Mouse (Mus musculus): ENCODE data around the gene Josd2. TPM values are rescaled to one million over a fixed set of nuclear protein-coding genes. Genes with fewer than 3 reads are reported as not detected.

Josd2 gene
- total RNA-seq, 1 experiment from 2014 or later, result 12.9 TPM

DNA sequence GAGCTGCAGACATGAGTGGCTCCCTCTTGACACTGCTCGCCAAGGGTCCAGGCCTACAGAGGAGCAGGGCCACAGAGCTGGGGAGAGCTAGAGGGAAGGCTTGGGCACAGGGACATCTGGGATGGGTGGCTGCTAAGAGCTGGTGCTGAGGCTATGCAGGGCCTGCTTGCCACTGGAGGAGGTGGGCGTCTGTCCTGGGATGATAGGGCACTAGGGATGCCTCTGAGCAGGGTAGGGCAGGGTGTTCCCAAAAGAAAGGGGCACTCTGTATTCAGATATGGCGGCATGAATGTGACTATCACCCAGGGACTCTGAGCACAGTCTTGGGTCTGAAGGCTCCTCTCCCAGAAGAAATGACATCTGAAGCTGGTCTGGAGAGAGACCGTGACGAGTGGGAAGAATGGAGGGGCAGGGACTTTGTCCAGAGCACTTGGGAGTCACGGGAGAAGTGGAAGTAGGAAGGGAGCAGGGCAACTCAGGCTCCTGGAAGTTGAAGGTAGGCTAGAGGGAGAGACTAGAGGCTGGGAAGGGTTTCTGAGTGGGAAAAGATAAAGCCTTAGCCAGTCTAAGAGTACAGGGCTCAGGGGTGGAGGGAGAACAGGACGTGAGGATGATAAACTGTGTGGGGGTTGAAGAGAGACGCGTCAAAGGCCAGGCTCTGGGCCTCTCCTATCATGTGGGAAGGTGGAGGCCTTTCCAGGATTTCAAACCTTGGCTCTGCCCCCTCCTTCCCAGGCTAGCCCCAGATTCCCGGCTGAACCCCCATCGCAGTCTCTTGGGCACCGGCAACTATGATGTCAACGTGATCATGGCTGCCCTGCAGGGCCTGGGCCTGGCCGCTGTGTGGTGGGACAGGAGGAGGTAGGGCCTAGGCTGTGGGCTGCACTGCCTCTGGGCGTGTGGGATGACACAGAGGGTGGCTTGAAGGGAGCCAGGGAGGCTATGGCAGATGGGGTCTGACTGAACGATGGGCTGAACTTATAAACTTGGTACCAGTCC lies 2.2 kb downstream of the Josd2 start:
- ATAC-seq (replicated peaks; ENCODE audit: insufficient number of reproducible peaks, low FRiP score, low TSS enrichment, poor library complexity, severe bottlenecking), result no peak

DNA sequence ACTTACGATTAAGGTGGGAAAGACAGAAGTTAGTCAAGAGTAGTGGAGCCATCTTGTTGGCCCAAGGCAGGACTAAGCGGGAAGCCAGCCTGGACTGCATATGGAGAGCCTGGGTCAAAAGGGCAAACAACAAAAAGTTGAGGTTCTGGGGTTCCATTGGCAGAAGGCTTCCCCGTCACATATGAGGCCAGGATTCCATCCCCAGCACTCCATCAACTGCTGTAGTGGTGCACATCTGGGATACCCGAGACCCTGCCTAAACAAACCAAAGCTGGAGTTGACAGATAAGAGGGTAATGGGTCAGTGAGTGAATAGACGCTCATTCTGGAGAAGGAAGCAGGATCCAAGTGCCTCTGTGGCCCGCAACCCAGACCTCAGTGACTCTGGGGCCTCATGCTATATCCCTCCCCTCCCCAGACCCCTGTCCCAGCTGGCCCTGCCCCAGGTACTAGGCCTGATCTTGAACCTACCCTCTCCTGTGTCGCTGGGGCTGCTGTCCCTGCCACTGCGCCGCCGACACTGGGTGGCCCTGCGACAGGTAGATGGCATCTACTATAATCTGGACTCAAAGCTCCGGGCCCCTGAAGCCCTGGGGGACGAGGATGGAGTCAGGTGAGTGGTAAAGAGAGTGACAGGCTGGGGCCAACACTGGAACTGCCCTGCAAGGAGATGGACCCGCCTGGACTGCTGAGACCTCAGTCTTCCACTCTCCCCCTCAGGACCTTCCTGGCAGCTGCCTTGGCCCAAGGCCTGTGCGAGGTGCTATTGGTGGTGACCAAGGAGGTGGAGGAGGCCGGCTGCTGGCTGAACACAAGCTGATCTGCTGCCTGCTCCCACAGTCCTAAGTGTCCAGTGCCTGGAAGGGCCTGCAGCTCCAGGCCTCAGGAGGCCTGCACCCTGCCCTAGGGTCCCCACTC lies 3.2 kb downstream of the Josd2 start:
- no peak for ATAC-seq (replicated peaks; ENCODE audit: insufficient number of reproducible peaks, low FRiP score, low TSS enrichment, poor library complexity, severe bottlenecking)

DNA sequence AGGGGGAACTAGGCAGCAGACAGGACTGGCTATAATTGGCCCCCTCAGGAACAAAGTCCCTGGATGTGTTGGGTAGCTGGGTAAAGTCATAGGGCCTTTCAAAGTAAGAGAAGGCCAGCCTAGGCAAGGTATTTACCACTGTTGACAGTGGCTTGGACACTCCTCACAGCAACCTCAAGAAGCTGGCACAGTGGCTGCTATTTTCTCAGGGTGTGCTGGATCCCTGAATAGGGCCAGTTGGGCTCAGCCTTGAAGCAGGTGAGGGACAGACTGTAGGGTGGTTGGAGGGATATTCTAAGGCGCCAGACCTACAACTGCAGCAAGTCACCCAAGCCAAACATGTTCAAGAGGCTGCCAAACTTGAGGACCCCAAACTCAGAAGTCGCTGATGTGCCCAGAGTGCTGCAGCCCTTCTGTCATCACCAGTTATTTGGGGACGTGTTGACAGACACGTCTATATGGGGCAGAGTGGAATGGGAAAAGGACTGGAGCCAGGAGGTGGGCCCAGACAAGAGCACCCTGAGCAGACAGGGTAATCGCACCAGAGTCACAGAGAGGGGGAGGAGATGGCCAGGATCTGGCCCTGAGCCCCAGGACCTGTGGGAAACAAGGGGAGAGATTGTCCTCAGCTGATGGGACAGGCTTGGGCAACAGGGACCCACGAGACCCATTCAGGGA lies 4.2 kb downstream of the Josd2 start:
- ATAC-seq (replicated peaks; ENCODE audit: insufficient number of reproducible peaks, low FRiP score, low TSS enrichment, poor library complexity, severe bottlenecking), result no peak

DNA sequence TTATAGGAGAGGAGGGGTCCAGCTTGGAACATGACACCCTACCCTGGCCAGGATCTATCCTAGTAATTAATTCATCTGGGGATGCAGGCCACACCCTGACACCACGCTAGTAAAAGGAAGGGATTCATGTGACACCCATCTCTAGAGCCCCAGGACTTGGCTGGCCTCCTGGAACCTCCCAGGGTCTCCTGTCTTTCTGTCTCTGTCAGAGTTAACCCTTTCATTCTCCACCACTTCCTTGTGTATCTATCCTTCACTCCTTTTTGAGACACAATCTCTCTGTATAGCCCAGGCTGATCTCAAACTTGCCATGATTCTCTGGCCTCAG lies 4.7 kb downstream of the Josd2 start:
- ATAC-seq (replicated peaks; ENCODE audit: insufficient number of reproducible peaks, low FRiP score, low TSS enrichment, poor library complexity, severe bottlenecking), result no peak

DNA sequence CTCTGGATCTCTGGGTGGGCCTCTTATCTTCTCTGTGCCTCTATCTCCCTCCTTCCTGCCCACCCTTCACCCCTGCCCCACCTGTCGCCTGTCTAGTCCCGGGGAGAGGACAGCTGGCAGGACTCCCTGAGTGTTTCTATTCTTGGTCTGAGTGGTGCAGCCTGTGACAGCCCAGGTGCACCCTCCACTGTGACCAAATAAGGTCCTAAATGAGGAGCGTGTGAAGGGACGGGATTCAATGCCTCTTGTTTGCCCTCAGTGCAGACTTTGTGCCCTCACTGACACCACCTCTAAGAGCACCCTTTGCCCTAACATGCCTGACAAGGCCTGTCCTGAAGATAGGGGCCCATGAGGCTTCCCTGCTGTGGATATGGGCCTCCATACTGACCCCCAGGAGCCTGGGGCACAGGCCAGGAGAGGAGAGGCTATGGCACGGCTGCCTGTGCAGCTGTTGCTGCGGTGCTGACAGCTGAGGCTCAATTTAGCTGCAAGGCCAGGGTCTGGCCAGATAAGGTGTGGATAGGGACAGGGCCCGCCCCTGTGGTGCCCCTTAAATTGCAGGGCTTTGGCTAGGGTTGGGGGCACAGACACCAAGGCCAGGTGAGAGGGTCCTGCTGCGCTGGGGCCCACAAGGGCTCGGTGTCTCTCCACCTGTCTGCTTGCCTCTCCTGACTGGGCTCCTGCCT lies 5.3 kb downstream of the Josd2 start:
- no peak for ATAC-seq (replicated peaks; ENCODE audit: insufficient number of reproducible peaks, low FRiP score, low TSS enrichment, poor library complexity, severe bottlenecking)

DNA sequence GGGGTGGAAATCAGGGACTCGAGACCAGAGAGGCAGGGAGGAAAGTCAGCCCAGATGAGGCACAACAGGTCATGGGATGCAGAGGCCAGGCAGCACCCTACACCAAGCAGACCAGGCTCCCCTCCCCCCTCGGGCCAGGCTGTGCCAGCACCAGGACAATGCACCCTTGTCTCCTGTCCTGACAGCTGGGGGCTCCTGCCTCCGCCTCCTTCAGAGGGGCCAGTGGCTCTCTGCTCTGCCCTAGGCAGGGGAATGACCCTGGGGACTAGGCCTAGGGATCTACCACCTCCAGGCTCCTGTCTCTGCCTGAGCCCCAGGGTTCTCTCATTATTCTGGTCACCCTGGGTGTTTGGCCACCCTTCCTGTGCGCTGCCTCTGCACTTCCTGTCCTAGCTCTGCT lies 6.6 kb downstream of the Josd2 start:
- ATAC-seq (replicated peaks; ENCODE audit: insufficient number of reproducible peaks, low FRiP score, low TSS enrichment, poor library complexity, severe bottlenecking), result no peak

DNA sequence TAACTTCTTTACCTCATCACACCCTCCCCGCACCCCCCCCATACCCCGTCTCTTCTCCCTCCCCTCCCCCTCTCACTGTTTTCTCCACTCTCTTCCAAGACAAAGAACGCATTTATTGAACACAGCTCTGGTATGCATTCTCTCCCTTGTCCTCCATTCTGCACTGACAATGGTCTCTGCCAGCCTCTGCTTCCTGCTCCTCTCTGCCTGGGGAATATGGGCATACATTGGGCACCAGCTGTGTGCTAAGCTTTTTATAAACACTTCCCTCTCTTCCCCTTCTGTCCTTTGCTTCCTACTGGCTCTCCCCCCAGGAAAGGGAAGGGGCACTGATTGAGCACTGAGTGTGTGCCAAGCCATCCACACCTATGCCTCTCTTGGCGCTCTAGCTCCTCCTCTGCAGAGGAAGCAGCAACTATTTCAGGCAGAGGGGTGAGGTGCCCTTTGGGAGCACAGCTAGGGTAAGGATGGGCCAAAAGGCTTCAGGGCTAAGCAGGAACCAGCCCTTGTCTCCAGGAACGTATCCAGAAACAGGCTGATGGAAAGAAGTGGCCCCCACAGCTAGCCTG lies 7.3 kb downstream of the Josd2 start:
- ATAC-seq (replicated peaks; ENCODE audit: insufficient number of reproducible peaks, low FRiP score, low TSS enrichment, poor library complexity, severe bottlenecking), result no peak

DNA sequence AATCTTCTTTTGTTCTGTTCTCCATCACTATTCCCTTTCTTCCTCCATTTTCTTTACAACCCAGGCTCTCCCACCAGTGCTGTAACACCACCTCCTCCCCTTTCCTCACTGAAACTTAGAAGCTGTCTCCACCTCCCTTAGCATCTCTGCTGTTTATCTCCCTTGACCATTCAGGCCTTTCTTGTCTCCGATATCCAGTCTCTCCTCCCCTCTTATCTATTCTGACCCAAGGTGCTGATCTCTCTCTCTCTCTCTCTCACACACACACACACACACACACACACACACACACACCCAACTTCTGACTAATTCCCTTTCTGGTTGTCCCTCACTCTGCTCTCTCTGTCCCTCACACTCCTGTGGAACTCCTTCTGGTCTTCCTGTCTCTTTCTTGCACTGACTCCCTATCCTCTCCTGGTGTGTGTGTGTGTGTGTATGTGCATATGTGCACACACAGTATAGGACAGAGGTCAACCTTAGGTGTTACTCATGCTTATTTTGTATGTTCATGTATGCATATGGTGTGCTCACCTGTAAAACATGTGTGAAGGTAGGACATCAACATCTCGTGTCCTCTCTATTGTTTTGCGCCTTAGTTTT lies 15.2 kb downstream of the Josd2 start:
- no peak for ATAC-seq (replicated peaks; ENCODE audit: insufficient number of reproducible peaks, low FRiP score, low TSS enrichment, poor library complexity, severe bottlenecking)

DNA sequence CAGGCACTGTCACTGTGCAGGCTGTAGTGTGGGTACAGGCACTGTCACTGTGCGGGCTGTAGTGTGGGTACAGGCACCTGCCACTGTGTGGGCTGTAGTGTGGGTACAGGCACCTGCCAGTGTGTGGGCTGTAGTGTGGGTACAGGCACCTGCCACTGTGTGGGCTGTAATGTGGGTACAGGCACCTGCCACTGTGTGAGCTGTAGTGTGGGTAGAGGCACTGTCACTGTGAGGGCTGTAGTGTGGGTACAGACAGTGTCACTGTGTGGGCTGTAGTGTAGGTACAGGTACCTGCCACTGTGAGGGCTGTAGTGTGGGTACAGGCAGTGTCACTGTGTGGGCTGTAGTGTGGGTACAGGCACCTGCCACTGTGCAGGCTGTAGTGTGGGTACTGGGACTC lies 16.3 kb downstream of the Josd2 start:
- ATAC-seq (replicated peaks; ENCODE audit: insufficient number of reproducible peaks, low FRiP score, low TSS enrichment, poor library complexity, severe bottlenecking), result no peak

DNA sequence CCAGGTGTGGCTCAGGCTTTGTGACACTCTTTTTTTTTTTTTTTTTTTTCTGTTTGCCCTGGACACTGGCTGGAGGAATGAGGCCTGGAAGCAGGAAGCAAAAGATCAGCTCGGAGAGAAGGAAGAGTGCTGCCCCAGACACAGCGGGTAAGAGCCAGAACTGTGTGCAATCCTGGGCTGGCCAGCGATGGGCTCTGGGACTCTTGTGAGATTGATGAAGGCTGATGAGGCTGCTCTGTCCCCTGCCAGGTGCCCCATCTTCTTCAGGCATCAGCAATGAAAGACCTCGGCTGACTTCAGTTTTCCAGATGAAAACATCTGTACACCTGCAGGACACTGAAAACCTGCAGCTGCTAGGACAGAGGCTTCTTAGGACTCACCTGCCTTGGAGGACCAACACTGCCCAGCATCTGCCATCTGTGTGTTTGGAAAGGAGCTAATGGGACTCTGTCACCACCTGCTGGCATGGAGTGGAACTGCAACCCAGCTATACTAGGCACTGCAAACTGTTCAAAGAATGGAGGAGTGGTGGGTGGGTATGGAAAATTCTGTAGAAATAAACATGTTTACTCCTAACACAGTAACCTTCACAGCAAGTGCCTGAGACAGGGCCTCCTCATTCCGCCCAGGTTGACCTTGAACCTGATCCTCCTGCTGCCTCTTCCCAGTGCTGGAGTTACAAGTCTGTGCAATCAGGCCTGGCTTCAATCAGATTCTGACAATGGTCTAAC lies 17.2 kb downstream of the Josd2 start:
- peak; percentile 83 for ATAC-seq (replicated peaks; ENCODE audit: insufficient number of reproducible peaks, low FRiP score, low TSS enrichment, poor library complexity, severe bottlenecking)

DNA sequence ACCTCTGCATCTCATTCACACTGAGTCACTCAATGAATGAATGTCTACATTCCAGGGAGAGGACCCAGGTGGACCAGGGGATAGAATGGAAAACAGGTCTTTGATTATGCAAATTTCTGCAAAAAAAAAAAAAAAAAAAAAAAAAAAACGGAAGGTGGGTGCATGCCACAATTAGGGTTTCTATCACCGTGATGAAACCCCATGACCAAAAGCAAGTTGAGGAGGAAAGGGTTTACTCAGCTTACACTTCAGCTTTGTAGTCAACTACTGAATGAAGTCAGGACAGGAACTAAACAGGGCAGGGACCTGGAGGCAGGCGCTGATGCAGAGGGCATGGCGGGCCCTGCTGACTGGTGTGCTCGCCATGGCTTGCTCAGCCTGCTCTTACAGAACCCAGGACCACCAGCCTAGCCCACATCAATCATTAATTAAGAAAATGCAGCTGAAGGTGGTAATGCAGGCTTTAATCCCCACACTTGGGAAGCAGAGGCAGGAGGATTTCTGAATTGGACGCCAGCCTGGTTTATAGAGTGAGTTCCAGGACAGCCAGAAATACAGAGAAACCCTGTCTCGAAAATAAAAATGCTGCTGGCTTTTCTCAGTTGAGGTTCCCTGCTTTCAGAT lies 17.9 kb downstream of the Josd2 start:
- no peak for ATAC-seq (replicated peaks; ENCODE audit: insufficient number of reproducible peaks, low FRiP score, low TSS enrichment, poor library complexity, severe bottlenecking)

DNA sequence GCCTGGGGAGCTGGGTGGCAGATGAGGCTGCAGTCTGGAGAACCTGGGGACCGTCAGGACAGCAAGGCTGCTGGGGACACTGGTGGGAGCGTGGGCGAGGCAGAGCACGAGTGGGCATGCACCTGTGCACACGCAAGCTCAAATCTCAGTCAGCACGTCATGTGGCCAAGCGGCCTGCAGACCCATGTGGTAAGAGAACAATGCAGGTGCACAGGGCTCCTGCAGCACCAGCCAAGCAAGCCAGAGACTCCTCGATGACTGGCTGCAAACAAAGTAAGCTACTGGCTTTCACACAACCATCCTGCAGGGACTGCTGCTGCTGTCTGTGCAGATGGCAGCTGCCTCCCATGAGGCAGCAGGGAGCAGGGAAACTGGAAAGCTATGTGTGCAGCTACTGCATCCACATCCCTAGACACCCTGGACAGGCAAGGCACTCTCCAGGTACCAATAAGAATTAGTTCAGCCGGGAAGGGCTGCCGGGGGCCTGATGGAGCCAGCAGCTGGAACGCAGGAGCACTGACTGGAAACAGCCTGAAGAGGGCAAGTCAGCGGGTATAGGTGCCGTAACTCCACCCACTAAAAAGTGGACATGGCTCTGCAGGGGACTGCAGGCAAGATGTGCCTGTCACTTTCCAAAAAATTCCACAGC lies 19.3 kb downstream of the Josd2 start:
- ATAC-seq (replicated peaks; ENCODE audit: insufficient number of reproducible peaks, low FRiP score, low TSS enrichment, poor library complexity, severe bottlenecking), result no peak

DNA sequence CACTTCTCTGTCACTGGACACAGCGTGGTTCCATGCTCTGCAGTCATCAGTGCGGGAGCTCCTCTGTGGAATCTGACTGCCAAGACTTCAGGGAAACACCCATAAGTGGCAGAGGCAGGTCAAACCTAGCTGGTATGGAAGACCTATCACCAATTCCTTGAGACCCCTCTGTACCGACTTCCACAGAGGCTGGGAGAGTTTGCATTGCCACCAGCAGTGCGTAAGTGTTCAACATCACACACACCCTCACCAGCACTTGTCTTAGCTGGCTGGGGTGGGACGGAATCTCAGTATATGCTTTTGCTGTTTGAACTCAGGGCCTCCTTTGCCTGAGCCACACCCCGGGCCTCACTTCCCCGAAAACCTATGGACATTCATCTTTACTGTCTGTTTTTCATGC lies 20.2 kb downstream of the Josd2 start:
- ATAC-seq (replicated peaks; ENCODE audit: insufficient number of reproducible peaks, low FRiP score, low TSS enrichment, poor library complexity, severe bottlenecking), result no peak

DNA sequence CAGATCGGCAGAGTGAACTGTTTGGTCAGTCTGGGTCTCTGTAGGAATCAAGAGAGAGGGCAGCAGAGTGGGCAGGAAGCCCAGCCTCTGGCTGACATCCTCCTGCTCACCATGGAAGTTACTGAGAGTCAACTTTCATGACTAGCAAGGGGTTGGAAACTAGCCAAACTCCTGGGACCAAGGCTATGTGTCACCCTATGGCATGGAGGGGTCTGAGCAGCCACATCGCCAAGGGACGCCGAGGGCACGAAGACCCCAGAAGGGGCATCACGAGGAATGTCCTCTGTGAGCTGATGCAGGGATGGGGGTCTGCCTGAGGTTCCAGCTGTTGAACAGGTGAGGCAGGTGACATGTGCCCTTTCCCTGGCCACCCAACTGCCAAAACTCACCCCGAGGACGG lies 20.8 kb downstream of the Josd2 start:
- no peak for ATAC-seq (replicated peaks; ENCODE audit: insufficient number of reproducible peaks, low FRiP score, low TSS enrichment, poor library complexity, severe bottlenecking)

DNA sequence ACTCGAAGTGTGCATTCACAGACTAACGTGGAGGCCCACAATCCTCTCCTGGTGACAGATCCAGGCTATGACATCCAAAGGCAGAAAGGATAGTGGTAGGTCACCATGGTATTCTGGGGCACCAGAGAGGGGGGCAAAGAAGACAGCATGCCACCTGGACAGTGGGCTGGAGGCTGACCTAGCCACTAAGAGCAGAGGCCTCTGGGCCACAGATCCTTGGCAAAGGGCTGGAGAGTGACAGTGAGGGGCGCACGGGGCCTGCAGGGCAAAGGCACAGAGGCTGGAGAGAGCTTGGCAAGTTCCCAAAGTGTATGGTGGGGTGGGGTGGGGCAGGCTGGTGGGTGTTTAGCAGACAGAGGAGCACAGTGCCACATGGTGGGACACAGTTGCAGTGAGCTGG lies 22.5 kb downstream of the Josd2 start:
- ATAC-seq (replicated peaks; ENCODE audit: insufficient number of reproducible peaks, low FRiP score, low TSS enrichment, poor library complexity, severe bottlenecking), result no peak

DNA sequence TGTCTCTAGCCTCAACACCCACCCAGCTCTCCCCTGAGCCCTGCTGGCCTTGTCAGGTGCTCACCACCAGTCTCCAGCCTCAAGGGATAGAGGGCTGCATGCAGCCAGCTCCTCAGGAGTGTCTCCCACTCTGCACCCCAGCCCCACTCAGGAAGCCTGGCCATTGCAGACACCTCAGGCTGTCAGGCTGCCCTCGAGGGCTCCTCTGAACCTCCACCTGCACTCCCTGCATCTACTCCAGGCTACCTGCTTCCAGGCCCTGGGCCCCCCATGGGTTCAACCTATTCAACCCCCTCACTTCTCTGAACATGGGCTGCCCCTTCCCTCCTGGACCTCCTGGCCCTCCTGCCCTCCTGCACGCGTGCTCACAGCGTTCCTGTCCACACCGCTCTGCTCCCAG lies 23.6 kb downstream of the Josd2 start:
- ATAC-seq (replicated peaks; ENCODE audit: insufficient number of reproducible peaks, low FRiP score, low TSS enrichment, poor library complexity, severe bottlenecking), result no peak
